Mouse (Mus musculus) left cerebral cortex, postnatal 36 days (tissue): Measurements from ENCODE around the gene Cabp5. TPM values are rescaled to one million over a fixed set of nuclear protein-coding genes. Genes with fewer than 3 reads are reported as not detected.
"Not testable (repeated sequence)": the region's sequence is repeated elsewhere in the genome, so short reads cannot be mapped to it uniquely, and the experiment has no call there.

Experiments used
- DNase-seq, 2 experiments: peaks; one replicate each; pipeline ENCODE4 v3.0.0; 2021 to 2022; ENCODE audit warnings: low spot score in 2 of 2, mixed read lengths in 1 of 2
- intact Hi-C: fragments of 180-260 bp; cut with DNase I; formaldehyde crosslinking; loops from one replicate; pipeline ENCODE4 v1.15.1; 2025
- total RNA-seq, 2 experiments: library from RNA; stranded (reverse); gene quantifications; 2 replicates each; pipeline ENCODE4 v1.2.3; 2021

Gene Cabp5
- under 1 TPM; 0.35 to 0.66 TPM for total RNA-seq

DNA sequence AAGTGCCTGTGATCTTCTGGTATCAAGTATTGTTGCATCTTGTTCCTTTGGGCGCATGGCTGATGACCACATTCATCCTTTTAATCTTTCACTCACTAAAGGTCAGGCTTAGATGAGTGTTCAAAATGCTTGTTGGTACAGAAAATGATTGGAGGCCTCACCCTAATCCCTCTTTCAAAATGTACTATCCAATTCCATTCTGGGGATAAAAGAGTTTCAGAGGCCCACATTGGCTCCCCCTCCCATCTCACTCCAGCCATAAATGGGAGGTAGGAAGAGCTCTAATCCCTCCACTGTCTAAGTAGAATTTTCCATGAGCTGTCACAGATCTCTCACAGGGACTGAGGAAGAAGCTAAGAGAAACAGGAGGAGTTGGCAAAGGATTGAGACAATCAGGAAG, at the start of gene Cabp5:
Gene Cabp5, plus strand, starts transcription at position 301 of the 400 bp plus-strand sequence.
- no peak for DNase-seq
- intact Hi-C loops, result no loop called here

DNA sequence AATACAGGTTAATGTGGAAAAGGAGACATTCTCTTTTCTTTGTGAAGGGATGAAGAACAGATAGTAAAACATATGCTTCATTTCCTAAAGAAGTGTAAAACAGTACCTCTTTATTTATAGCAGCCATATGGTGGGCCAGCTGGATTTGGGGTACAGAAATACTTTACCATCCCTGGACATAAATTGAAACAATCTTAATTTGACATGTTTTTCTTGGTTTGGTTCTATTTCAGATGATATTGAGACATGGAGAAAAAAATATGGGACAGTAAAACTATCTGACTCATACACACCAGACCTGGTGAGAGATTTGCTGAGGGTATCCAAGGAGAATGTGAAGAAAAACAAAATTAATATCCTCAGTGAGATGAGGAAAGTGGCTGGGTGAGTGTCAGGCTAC, 42.0 kb upstream of the Cabp5 start:
- intact Hi-C loops, result no loop called here
- peak; percentile 42 to 45 for DNase-seq

DNA sequence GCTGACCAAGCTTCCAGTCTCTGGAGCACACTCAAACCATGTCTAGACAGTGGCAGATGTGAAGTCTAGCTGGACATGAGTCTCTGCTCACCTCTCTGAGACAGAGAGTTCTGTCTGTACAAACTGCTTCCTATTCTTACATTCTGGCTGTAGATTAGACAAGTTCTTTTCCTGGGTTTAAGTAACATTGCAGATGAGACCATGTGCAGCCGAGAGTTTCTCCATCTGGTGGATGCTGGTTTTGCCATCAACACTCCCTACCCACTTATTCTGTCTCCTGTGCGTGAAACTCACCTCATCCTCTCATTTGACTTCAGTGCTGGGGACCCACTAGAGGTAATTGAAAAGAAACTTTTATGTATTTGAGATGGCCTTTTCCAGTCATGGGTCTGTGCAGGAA, 17.3 kb upstream of the Cabp5 start:
- DNase-seq, result peak; percentile 2 to 5
- intact Hi-C loops, result no loop called here

DNA sequence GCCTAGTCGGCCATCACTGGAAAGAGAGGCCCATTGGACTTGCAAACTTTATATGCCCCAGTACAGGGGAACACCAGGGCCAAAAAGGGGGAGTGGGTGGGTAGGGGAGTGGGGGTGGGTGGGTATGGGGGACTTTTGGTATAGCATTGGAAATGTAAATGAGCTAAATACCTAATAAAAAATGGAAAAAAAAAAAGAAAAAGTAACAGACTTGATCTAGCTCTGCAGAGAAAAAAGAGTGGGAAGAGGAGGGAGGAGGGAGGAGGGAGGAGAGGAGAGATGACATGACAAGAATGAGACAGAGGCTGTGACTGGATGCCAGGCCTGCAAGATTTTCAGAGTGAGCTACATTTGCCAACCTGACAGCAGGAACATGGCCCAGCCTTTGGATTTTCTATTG, 52.6 kb downstream of the Cabp5 start, which contains the start of gene Bsph1:
Gene Bsph1, plus strand, starts transcription at position 301 of the 400 bp plus-strand sequence.
- intact Hi-C loops, DNase-seq: not testable (repeated sequence)

Other genes with a start within 250 kb of the Cabp5 start
- under 1 TPM; 0.07 to 0.09 TPM for gene Vmn1r88, start 238.6 kb upstream of the Cabp5 start, total RNA-seq
- not detected for gene Vmn1r89, start 185.1 kb upstream of the Cabp5 start, total RNA-seq
- 1 to 10 TPM; 7.0 to 7.8 TPM for gene Lig1, start 120.8 kb upstream of the Cabp5 start, total RNA-seq
- 10 to 100 TPM; 13.4 to 15.9 TPM for gene Zswim9, start 119.4 kb upstream of the Cabp5 start, total RNA-seq
- under 1 TPM; 0.25 to 0.43 TPM for gene Pla2g4c, start 73.5 kb upstream of the Cabp5 start, total RNA-seq
- not detected for gene Bsph1, start 52.7 kb downstream of the Cabp5 start, total RNA-seq
- gene Bsph2, start 172.9 kb downstream of the Cabp5 start, total RNA-seq, result not detected
- gene Sult2a5, start 225.8 kb downstream of the Cabp5 start, total RNA-seq, result not detected